Mouse (Mus musculus) MEL (cell line): Measurements from ENCODE around the gene Ptpn11. TPM values are rescaled to one million over a fixed set of nuclear protein-coding genes. Genes with fewer than 3 reads are reported as not detected.

Experiments used
- DNase-seq: peaks from one replicate; pipeline ENCODE4 v3.0.0; 2011; ENCODE audit warnings: low read depth, low spot score
- H3K27ac ChIP-seq: 2 replicates; pipeline ENCODE4 v1.5.1; 2012; ENCODE audit warnings: low read depth, mild to moderate bottlenecking, control low read depth, low read length, moderate library complexity; ENCODE audit not compliant: control insufficient read depth
- H3K27me3 ChIP-seq, 2 experiments: fragments of 150-350 bp in 1 of 2; sonication (generic) in 1 of 2; 2 replicates each; pipeline ENCODE4 v1.6.1; 2012; ENCODE audit warnings: low read length in 2 of 2, mild to moderate bottlenecking in 2 of 2, improper control_type of control experiment in 1 of 2, moderate library complexity in 1 of 2; ENCODE audit not compliant: insufficient read depth in 2 of 2, control insufficient read depth in 1 of 2
- H3K36me3 ChIP-seq, 2 experiments: 2 replicates each; pipeline ENCODE4 v1.6.1; 2012 to 2014; ENCODE audit warnings: low read length in 2 of 2, improper control_type of control experiment in 1 of 2, inconsistent platforms in 1 of 2, mild to moderate bottlenecking in 1 of 2; ENCODE audit not compliant: insufficient read depth in 2 of 2, control insufficient read depth in 1 of 2
- H3K4me1 ChIP-seq, 2 experiments: fragments of 150-350 bp in 1 of 2; sonication (generic) in 1 of 2; 2 replicates each; pipeline ENCODE4 v1.6.1; 2012; ENCODE audit warnings: low read length in 2 of 2, improper control_type of control experiment in 1 of 2, mild to moderate bottlenecking in 1 of 2; ENCODE audit not compliant: insufficient read depth in 2 of 2, control insufficient read depth in 1 of 2
- H3K4me3 ChIP-seq, 2 experiments: fragments of 150-350 bp in 1 of 2; sonication (generic) in 1 of 2; 2 replicates each; pipeline ENCODE4 v1.5.1; 2012; ENCODE audit warnings: low read depth in 2 of 2, low read length in 2 of 2, mild to moderate bottlenecking in 2 of 2, moderate library complexity in 2 of 2, control low read depth in 1 of 2, improper control_type of control experiment in 1 of 2; ENCODE audit not compliant: control insufficient read depth in 1 of 2, insufficient read depth in 1 of 2
- H3K79me2 ChIP-seq: 2 replicates; pipeline ENCODE4 v1.6.1; 2012; ENCODE audit warnings: mild to moderate bottlenecking, low read length, moderate library complexity; ENCODE audit not compliant: control insufficient read depth, poor library complexity, insufficient read depth
- H3K9ac ChIP-seq: 2 replicates; pipeline ENCODE4 v1.6.1; 2012; ENCODE audit warnings: low read depth, mild to moderate bottlenecking, control low read depth, low read length, moderate library complexity; ENCODE audit not compliant: control insufficient read depth, poor library complexity, severe bottlenecking
- H3K9me3 ChIP-seq: fragments of 150-350 bp; sonication (generic); replicated peaks from 2 replicates; pipeline ENCODE4 v1.6.1; 2012; ENCODE audit warnings: mild to moderate bottlenecking, low read length, improper control_type of control experiment, moderate library complexity; ENCODE audit not compliant: insufficient read depth
- BHLHE40 ChIP-seq: IDR thresholded peaks from 2 replicates; pipeline ENCODE4 v1.6.1; 2012; ENCODE audit warnings: low read depth, mild to moderate bottlenecking, inconsistent platforms, low read length, improper control_type of control experiment, borderline replicate concordance
- CHD1 ChIP-seq: IDR thresholded peaks from 2 replicates; pipeline ENCODE4 v1.6.1; 2012; ENCODE audit warnings: low read depth, mild to moderate bottlenecking, inconsistent platforms, low read length, improper control_type of control experiment
- CHD2 ChIP-seq: IDR thresholded peaks from 2 replicates; pipeline ENCODE4 v1.6.1; 2011; ENCODE audit warnings: low read length, improper control_type of control experiment
- EP300 ChIP-seq, 2 experiments: IDR thresholded peaks; 2 replicates each; pipeline ENCODE4 v1.6.1; 2011; ENCODE audit warnings: improper control_type of control experiment in 2 of 2, low read length in 2 of 2, low read depth in 1 of 2, mild to moderate bottlenecking in 1 of 2
- ETS1 ChIP-seq: IDR thresholded peaks from 2 replicates; pipeline ENCODE4 v1.6.1; 2012; ENCODE audit warnings: low read depth, mild to moderate bottlenecking, inconsistent platforms, low read length, improper control_type of control experiment, moderate library complexity
- KAT2A ChIP-seq: conservative IDR thresholded peaks from 2 replicates; pipeline ENCODE4 v1.6.1; 2012; ENCODE audit warnings: low read depth, low read length, improper control_type of control experiment, inconsistent platforms
- MAFK ChIP-seq: IDR thresholded peaks from 2 replicates; pipeline ENCODE4 v1.6.1; 2011; ENCODE audit warnings: low read depth, mild to moderate bottlenecking, low read length, improper control_type of control experiment, borderline replicate concordance
- MAZ ChIP-seq: IDR thresholded peaks from 2 replicates; pipeline ENCODE4 v1.6.1; 2012; ENCODE audit warnings: low read depth, mild to moderate bottlenecking, inconsistent platforms, low read length, improper control_type of control experiment
- MXI1 ChIP-seq: IDR thresholded peaks from 2 replicates; pipeline ENCODE4 v1.6.1; 2011; ENCODE audit warnings: mild to moderate bottlenecking, low read depth, low read length, improper control_type of control experiment
- MYB ChIP-seq: IDR thresholded peaks from 2 replicates; pipeline ENCODE4 v1.6.1; 2011; ENCODE audit warnings: mild to moderate bottlenecking, low read depth, low read length, improper control_type of control experiment
- MYC ChIP-seq: IDR thresholded peaks from 2 replicates; pipeline ENCODE4 v1.6.1; 2011; ENCODE audit warnings: low read depth, mild to moderate bottlenecking, low read length, improper control_type of control experiment, moderate library complexity
- RCOR1 ChIP-seq: IDR thresholded peaks from 2 replicates; pipeline ENCODE4 v1.6.1; 2012; ENCODE audit warnings: low read depth, mild to moderate bottlenecking, inconsistent platforms, low read length, improper control_type of control experiment
- TAL1 ChIP-seq: IDR thresholded peaks from 2 replicates; pipeline ENCODE4 v1.6.1; 2012; ENCODE audit warnings: mild to moderate bottlenecking, inconsistent platforms, low read length, moderate library complexity, mixed read lengths
- TCF12 ChIP-seq: IDR thresholded peaks from 2 replicates; pipeline ENCODE4 v1.6.1; 2014; ENCODE audit warnings: low read depth, mild to moderate bottlenecking, inconsistent platforms, low read length, improper control_type of control experiment, moderate library complexity
- USF2 ChIP-seq, 2 experiments: IDR thresholded peaks; 2 replicates each; pipeline ENCODE4 v1.6.1; 2011 to 2012; ENCODE audit warnings: improper control_type of control experiment in 2 of 2, low read length in 2 of 2, borderline replicate concordance in 1 of 2, inconsistent platforms in 1 of 2, low read depth in 1 of 2, mild to moderate bottlenecking in 1 of 2; ENCODE audit not compliant: insufficient read depth in 1 of 2
- ZC3H11A ChIP-seq: IDR thresholded peaks from 2 replicates; pipeline ENCODE4 v1.6.1; 2012; ENCODE audit warnings: low read depth, mild to moderate bottlenecking, inconsistent platforms, low read length, improper control_type of control experiment
- ZMIZ1 ChIP-seq: IDR thresholded peaks from 2 replicates; pipeline ENCODE4 v1.6.1; 2012; ENCODE audit warnings: low read depth, mild to moderate bottlenecking, inconsistent platforms, low read length, improper control_type of control experiment, moderate library complexity
- polyA plus RNA-seq, 2 experiments: library from polyadenylated mRNA; stranded (reverse) in 1 of 2; unstranded in 1 of 2; fragments of >175 nt in 1 of 2; fragments of >200 nt in 1 of 2; gene quantifications; 2 replicates each; pipeline versions ENCODE4 v1.2.1 to v1.2.4; 2012; ENCODE audit warnings: low replicate concordance in 2 of 2, low read depth in 1 of 2; ENCODE audit not compliant: insufficient read length in 2 of 2, insufficient read depth in 1 of 2, missing spikeins in 1 of 2
- total RNA-seq: library from RNA; depleted of rRNA; stranded (reverse); fragments of 300-350 nt; gene quantifications from 2 replicates; pipeline ENCODE4 v1.2.3, GENCODE M21; 2012

Gene Ptpn11
- total and polyA plus RNA-seq, 3 experiments, result 43.6 to 55.0 (median 46.5) TPM

DNA sequence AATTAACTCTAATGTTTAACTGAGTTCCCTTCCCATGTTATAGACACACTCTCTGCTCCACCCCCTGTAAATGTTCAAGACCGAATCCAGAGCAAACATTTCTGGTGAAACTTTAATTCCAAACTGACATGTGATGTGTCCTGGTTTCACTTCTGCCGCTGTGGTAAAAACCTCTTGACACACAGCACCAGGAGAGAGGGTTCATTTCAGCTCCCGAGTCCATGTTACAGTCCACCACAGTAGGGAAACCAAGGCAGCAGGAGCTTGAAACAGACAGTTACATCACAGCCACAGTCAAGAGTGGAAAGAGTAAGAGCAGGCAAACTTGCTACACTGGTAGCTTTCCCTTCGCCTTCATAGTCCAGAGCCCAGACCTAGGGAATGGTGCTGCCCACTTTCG, 94.5 kb downstream of the Ptpn11 start:
- no peak for TF ChIP-seq MYC

DNA sequence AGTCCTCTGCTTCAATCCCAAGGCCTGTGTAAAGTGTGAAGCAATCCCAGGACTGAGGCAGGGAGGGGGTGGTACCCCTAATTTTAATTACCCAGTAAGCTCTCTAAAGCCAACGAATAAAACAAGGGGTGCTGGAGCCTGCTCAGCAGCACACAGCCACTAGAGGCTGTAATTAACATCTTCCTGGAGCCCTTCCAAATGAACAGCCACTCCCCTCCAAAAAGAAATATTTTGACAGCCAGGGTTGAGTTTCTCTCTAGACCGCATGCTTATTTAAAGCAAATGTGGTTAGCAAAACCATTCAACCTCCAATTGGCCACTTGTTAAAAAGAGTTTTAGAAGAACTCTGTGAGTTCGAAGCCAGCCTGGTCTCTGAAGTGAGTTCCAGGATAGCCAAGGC, 97.9 kb downstream of the Ptpn11 start:
- Histone ChIP-seq H3K9me3 (no peaks in the 10 kb centered on the region), H3K4me1 (no peaks in the 10 kb centered on the region), H3K27me3 (no peaks in the 10 kb centered on the region; a peak in 1 of 4 replicates)

More for the DNA sequence above, 94.5 kb downstream of the Ptpn11 start:
- Histone ChIP-seq H3K4me3 (no peak overlapping the region), H3K4me1 (no peaks in the 10 kb centered on the region), H3K9ac (no peak overlapping the region), H3K27ac (no peak overlapping the region), H3K36me3 (no peaks in the 10 kb centered on the region), H3K9me3 (no peaks in the 10 kb centered on the region), H3K27me3 (no peaks in the 10 kb centered on the region), H3K79me2 (no peaks in the 10 kb centered on the region)
- no peak for DNase-seq

GRCm38 (mm10) chr5:121089660-121090059, 101.5 kb downstream of the Ptpn11 start:
- DNase-seq, result no peak
- Histone ChIP-seq H3K4me3 (no peak overlapping the region), H3K4me1 (no peaks in the 10 kb centered on the region), H3K9ac (no peak overlapping the region), H3K27ac (no peak overlapping the region), H3K36me3 (no peaks in the 10 kb centered on the region), H3K79me2 (no peaks in the 10 kb centered on the region), H3K27me3 (no peaks in the 10 kb centered on the region; a peak in 1 of 4 replicates), H3K9me3 (no peaks in the 10 kb centered on the region)
- no peak for TF ChIP-seq CHD1

More for the DNA sequence above, 97.9 kb downstream of the Ptpn11 start:
- TF ChIP-seq MXI1 (no peak), BHLHE40 (no peak), CHD2 (no peak), MYB (no peak), EP300 (IDR thresholded peaks at IDR 0.05; ENCODE audit: low read depth in 1 of 2, low read length in 2 of 2) (no peak), TAL1 (no peak), MAZ (no peak), USF2 (IDR thresholded peaks at IDR 0.05; ENCODE audit: borderline replicate concordance in 1 of 2, insufficient read depth in 1 of 2, low read depth in 1 of 2, low read length in 2 of 2) (no peak), MAFK (no peak), RCOR1 (no peak), TCF12 (no peak), ZC3H11A (no peak), ZMIZ1 (no peak), KAT2A (no peak), ETS1 (no peak)
- TF ChIP-seq, all 39 proteins: peak for 0
- Histone ChIP-seq H3K27ac (no peak overlapping the region), H3K79me2 (no peaks in the 10 kb centered on the region), H3K36me3 (no peaks in the 10 kb centered on the region), H3K9ac (no peak overlapping the region), H3K4me3 (no peak overlapping the region)
- DNase-seq, result no peak
